Mouse (Mus musculus): ENCODE results near the gene Rasgef1b.

DNA sequence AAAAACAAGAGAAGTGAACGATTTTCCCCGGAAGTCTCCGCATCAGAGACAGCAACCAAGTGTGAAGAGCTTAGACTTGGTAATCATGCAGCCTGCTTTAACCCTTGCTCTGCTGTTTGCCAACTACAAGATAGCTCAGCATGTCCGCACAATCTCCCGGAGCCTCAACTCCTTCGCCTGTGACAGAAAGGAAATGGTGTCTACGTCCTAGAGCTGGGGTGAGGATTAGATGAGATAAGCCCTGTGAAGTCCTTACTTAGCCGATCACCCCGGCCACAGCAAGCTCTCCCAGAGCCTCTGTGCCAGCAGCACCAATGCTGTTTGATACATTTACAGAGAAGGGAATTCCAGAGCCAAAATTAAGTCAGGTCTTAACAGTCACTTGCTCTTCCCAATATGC lies 235.0 kb downstream of the Rasgef1b start:
- TF ChIP-seq POLR2A (IDR thresholded peaks at IDR 0.05; ENCODE audit: extremely low read depth, insufficient read depth, low read length) (no peak), CTCF (IDR thresholded peaks at IDR 0.05; ENCODE audit: extremely low read depth, insufficient read depth, low read length) (no peak)

All from cortical plate, adult 2 months (tissue).